Mouse (Mus musculus): ENCODE measurements around the gene Nr4a1. TPM values are rescaled to one million over a fixed set of nuclear protein-coding genes. Genes with fewer than 3 reads are reported as not detected.

Gene Nr4a1
- polyA plus RNA-seq, 1 experiment, result 5.7 TPM

GRCm38 (mm10) chr15:101256463-101257206, 2.6 kb downstream of the Nr4a1 start:
- Histone ChIP-seq H3K36me3 (ENCODE audit: control insufficient read depth, insufficient read depth, low read length) (no peaks in the 10 kb centered on the region), H3K4me1 (ENCODE audit: control insufficient read depth, insufficient read depth, low read length) (peaks cover 10% of the 10 kb centered on the region; the same call in 1 of the 2 replicates), H3K4me3 (ENCODE audit: insufficient read depth, low read depth, low read length) (no peak overlapping the region), H3K27ac (ENCODE audit: insufficient read depth, low read depth, low read length) (no peak overlapping the region), H3K27me3 (replicated peaks; ENCODE audit: control insufficient read depth, insufficient read depth, low read length) (no peaks in the 10 kb centered on the region)
- no peak for TF ChIP-seq POLR2A (IDR thresholded peaks at IDR 0.05; ENCODE audit: low read depth, low read length)
- no peak for TF ChIP-seq CTCF (conservative IDR thresholded peaks at IDR 0.05; ENCODE audit: insufficient read depth, insufficient read length, low read depth, low read length)
- no peak for DNase-seq
- 82% methylated on average over 14 of the region's 14 CpGs for WGBS

- no peak overlapping the region for H3K4me3 ChIP-seq (ENCODE audit: insufficient read depth, low read depth, low read length)
- H3K36me3 ChIP-seq (ENCODE audit: control insufficient read depth, insufficient read depth, low read length), result no peaks in the 10 kb centered on the region
- H3K27me3 ChIP-seq (replicated peaks; ENCODE audit: control insufficient read depth, insufficient read depth, low read length), result no peaks in the 10 kb centered on the region
- DNase-seq, result no peak
- no peak overlapping the region for H3K27ac ChIP-seq (ENCODE audit: insufficient read depth, low read depth, low read length)
- H3K4me1 ChIP-seq (ENCODE audit: control insufficient read depth, insufficient read depth, low read length), result 0 out of 2 replicates have a peak, but pooled peaks cover 5% of the 10 kb centered on the region
- WGBS, result 83% methylated on average over 11 of the region's 11 CpGs
- TF ChIP-seq POLR2A (IDR thresholded peaks at IDR 0.05; ENCODE audit: low read depth, low read length), result no peak
- TF ChIP-seq CTCF (conservative IDR thresholded peaks at IDR 0.05; ENCODE audit: insufficient read depth, insufficient read length, low read depth, low read length), result no peak
These were observed 4.4 kb downstream of the Nr4a1 start for GRCm38 (mm10) chr15:101258420-101258819.

- Histone ChIP-seq H3K4me3 (ENCODE audit: insufficient read depth, low read depth, low read length) (no peak overlapping the region), H3K27ac (ENCODE audit: insufficient read depth, low read depth, low read length) (0 out of 2 replicates have a peak overlapping the region, but pooled peaks have one; percentile 7), H3K27me3 (replicated peaks; ENCODE audit: control insufficient read depth, insufficient read depth, low read length) (no peaks in the 10 kb centered on the region), H3K4me1 (ENCODE audit: control insufficient read depth, insufficient read depth, low read length) (0 out of 2 replicates have a peak, but pooled peaks cover 5% of the 10 kb centered on the region), H3K36me3 (ENCODE audit: control insufficient read depth, insufficient read depth, low read length) (no peaks in the 10 kb centered on the region)
- DNase-seq, result no peak
- TF ChIP-seq CTCF (conservative IDR thresholded peaks at IDR 0.05; ENCODE audit: insufficient read depth, insufficient read length, low read depth, low read length) (no peak), POLR2A (IDR thresholded peaks at IDR 0.05; ENCODE audit: low read depth, low read length) (no peak)
- WGBS, result 87% methylated on average over 3 of the region's 3 CpGs
These were observed 5.9 kb downstream of the Nr4a1 start for GRCm38 (mm10) chr15:101259922-101260321.

DNA sequence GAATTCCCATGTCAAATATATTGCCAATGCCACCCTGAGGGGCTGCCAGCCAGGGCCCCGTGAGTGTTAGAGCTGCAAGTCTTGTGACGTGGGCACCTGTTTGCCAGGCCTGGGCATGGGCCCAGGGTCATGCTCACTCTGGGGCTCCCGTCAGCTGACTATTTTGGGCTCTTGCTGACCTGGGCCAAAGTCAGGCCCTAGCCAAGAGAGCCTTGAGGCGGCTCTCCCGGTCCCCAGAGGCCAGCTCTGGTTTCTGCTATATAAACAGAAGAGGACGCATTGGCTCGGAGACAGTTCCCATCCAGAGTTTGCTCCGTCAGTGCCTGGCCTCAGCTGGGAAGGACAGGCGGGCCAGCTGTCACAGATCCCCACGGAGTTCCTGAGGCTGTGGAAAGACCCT, 6.3 kb downstream of the Nr4a1 start:
- Histone ChIP-seq H3K36me3 (ENCODE audit: control insufficient read depth, insufficient read depth, low read length) (no peaks in the 10 kb centered on the region), H3K27ac (ENCODE audit: insufficient read depth, low read depth, low read length) (0 out of 2 replicates have a peak overlapping the region, but pooled peaks have one; percentile 7), H3K4me3 (ENCODE audit: insufficient read depth, low read depth, low read length) (no peak overlapping the region), H3K4me1 (ENCODE audit: control insufficient read depth, insufficient read depth, low read length) (0 out of 2 replicates have a peak, but pooled peaks cover 5% of the 10 kb centered on the region), H3K27me3 (replicated peaks; ENCODE audit: control insufficient read depth, insufficient read depth, low read length) (no peaks in the 10 kb centered on the region)
- TF ChIP-seq POLR2A (IDR thresholded peaks at IDR 0.05; ENCODE audit: low read depth, low read length) (no peak), CTCF (conservative IDR thresholded peaks at IDR 0.05; ENCODE audit: insufficient read depth, insufficient read length, low read depth, low read length) (no peak)
- WGBS, result 40% methylated on average over 10 of the region's 10 CpGs
- peak; percentile 79 for DNase-seq

DNA sequence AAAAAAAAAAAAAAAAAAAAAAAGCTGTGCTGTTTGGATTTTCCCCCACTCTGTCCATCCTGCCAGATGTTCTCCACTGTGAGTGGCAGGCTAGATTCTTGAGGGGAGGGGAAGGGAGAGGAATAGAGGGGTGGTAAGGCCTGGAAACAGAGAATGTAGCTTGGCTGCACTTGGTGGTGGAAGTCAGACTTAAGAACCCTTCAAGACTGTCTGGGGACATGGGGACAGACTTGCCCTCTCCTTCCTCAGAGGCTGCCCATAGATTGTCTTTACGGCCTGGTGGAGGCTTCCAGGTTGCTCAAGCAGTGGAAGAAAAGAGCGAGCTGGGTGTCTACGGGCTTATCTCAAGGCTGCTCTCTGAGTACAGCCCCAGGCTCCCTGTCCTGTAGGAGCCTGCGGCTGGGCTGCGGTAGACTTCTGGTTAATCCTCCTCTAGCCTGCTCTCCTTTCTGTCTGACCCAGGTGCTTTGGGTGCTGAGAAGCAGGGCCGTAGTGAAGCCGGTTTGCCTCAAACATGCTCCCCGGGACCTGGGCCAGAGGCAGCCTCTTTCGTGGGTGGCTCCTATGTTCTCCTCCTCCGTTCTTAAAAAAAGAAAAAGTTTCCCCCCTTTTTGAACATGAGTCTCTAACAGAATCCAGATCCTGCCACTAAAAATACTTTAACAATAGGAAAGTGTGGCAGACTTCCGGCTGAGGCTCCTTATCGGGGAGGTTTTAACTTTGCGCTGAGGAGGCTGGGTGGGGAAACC, 7.0 kb downstream of the Nr4a1 start:
- 54% methylated on average over 13 of the region's 13 CpGs for WGBS
- H3K27ac ChIP-seq (ENCODE audit: insufficient read depth, low read depth, low read length), result peak overlapping the region; percentile 43
- DNase-seq, result peak; percentile 43
- peaks cover 7% of the 10 kb centered on the region; the same call in 1 of the 2 replicates for H3K4me1 ChIP-seq (ENCODE audit: control insufficient read depth, insufficient read depth, low read length)
- H3K36me3 ChIP-seq (ENCODE audit: control insufficient read depth, insufficient read depth, low read length), result no peaks in the 10 kb centered on the region
- no peak overlapping the region for H3K4me3 ChIP-seq (ENCODE audit: insufficient read depth, low read depth, low read length)
- TF ChIP-seq POLR2A (IDR thresholded peaks at IDR 0.05; ENCODE audit: low read depth, low read length) (no peak), CTCF (conservative IDR thresholded peaks at IDR 0.05; ENCODE audit: insufficient read depth, insufficient read length, low read depth, low read length) (no peak)
- H3K27me3 ChIP-seq (replicated peaks; ENCODE audit: control insufficient read depth, insufficient read depth, low read length), result no peaks in the 10 kb centered on the region

DNA sequence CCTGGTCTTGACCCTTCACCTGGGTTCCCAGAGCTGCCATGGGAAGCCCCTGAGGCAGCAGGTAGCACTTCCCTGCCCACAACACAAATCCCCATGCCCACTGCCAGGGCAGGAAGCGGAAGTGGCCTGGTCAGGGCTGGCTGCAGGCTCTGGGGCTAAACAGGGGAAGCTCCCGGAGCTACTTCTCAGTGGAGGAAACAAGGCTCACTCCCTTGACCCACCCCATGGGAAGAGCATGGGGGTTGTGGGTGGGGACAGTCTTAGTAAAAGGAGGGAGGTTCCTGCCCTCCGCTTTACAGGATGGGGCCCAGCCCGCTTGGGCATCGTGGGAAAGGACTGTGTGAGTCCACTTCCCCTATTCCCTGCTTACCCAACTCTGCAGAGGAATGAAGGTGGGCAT, 8.4 kb downstream of the Nr4a1 start:
- H3K4me3 ChIP-seq (ENCODE audit: insufficient read depth, low read depth, low read length), result no peak overlapping the region
- H3K4me1 ChIP-seq (ENCODE audit: control insufficient read depth, insufficient read depth, low read length), result peaks cover 8% of the 10 kb centered on the region; the same call in 1 of the 2 replicates
- no peaks in the 10 kb centered on the region for H3K36me3 ChIP-seq (ENCODE audit: control insufficient read depth, insufficient read depth, low read length)
- H3K27me3 ChIP-seq (replicated peaks; ENCODE audit: control insufficient read depth, insufficient read depth, low read length), result no peaks in the 10 kb centered on the region
- TF ChIP-seq CTCF (conservative IDR thresholded peaks at IDR 0.05; ENCODE audit: insufficient read depth, insufficient read length, low read depth, low read length), result no peak
- TF ChIP-seq POLR2A (IDR thresholded peaks at IDR 0.05; ENCODE audit: low read depth, low read length), result no peak
- H3K27ac ChIP-seq (ENCODE audit: insufficient read depth, low read depth, low read length), result no peak overlapping the region
- 72% methylated on average over 5 of the region's 5 CpGs for WGBS
- DNase-seq, result peak; percentile 47

All from kidney, adult 2 months (tissue).